Mouse (Mus musculus): Measurements from ENCODE around the gene Capza2. TPM values are rescaled to one million over a fixed set of nuclear protein-coding genes. Genes with fewer than 3 reads are reported as not detected.

The Capza2 gene
- polyA plus RNA-seq (2012; rRNA removed): 5.3 and 8.8 TPM in 2 replicates

GRCm38 (mm10) chr6:17635615-17636284 is at the start of gene Capza2:
Gene Capza2, plus strand, starts transcription at chr6:17636234.
- H3K36me3 ChIP-seq (ENCODE audit: control insufficient read depth, insufficient read depth, low read length): no peaks in the 10 kb centered on the region
- no peaks in the 10 kb centered on the region for H3K27me3 ChIP-seq (ENCODE audit: control insufficient read depth, insufficient read depth, low read length)
- H3K4me1 ChIP-seq (ENCODE audit: control insufficient read depth, insufficient read depth, low read length): peaks cover 3% of the 10 kb centered on the region
- H3K4me3 ChIP-seq (ENCODE audit: control insufficient read depth, low read depth, low read length): peak within 1 kb of the TSS; percentile 88
- no peak within 1 kb of the TSS for H3K27ac ChIP-seq (ENCODE audit: control insufficient read depth, insufficient read depth, low read depth, low read length)
- no peak for TF ChIP-seq POLR2A (IDR thresholded peaks at IDR 0.05; ENCODE audit: control insufficient read depth, low read depth, low read length)
- no peak for TF ChIP-seq CTCF (IDR thresholded peaks at IDR 0.05; ENCODE audit: control insufficient read depth, insufficient read depth, insufficient replicate concordance, low read depth, low read length)

GRCm38 (mm10) chr6:17589049-17589952 is 46.7 kb upstream of the Capza2 start:
- Histone ChIP-seq H3K4me1 (ENCODE audit: control insufficient read depth, insufficient read depth, low read length) (peaks cover 2% of the 10 kb centered on the region), H3K27ac (ENCODE audit: control insufficient read depth, insufficient read depth, low read depth, low read length) (no peak overlapping the region), H3K27me3 (ENCODE audit: control insufficient read depth, insufficient read depth, low read length) (no peaks in the 10 kb centered on the region), H3K36me3 (ENCODE audit: control insufficient read depth, insufficient read depth, low read length) (no peaks in the 10 kb centered on the region), H3K4me3 (ENCODE audit: control insufficient read depth, low read depth, low read length) (no peak overlapping the region)
- TF ChIP-seq CTCF (IDR thresholded peaks at IDR 0.05; ENCODE audit: control insufficient read depth, insufficient read depth, insufficient replicate concordance, low read depth, low read length) (peak; percentile 86; the same call in 1 of the 2 replicates), POLR2A (IDR thresholded peaks at IDR 0.05; ENCODE audit: control insufficient read depth, low read depth, low read length) (no peak)

GRCm38 (mm10) chr6:17589953-17590627 is 45.9 kb upstream of the Capza2 start:
- peaks cover 2% of the 10 kb centered on the region; the same call in 1 of the 2 replicates for H3K4me1 ChIP-seq (ENCODE audit: control insufficient read depth, insufficient read depth, low read length)
- H3K27ac ChIP-seq (ENCODE audit: control insufficient read depth, insufficient read depth, low read depth, low read length): no peak overlapping the region
- H3K27me3 ChIP-seq (ENCODE audit: control insufficient read depth, insufficient read depth, low read length): no peaks in the 10 kb centered on the region
- H3K4me3 ChIP-seq (ENCODE audit: control insufficient read depth, low read depth, low read length): no peak overlapping the region
- no peaks in the 10 kb centered on the region for H3K36me3 ChIP-seq (ENCODE audit: control insufficient read depth, insufficient read depth, low read length)
- no peak for TF ChIP-seq POLR2A (IDR thresholded peaks at IDR 0.05; ENCODE audit: control insufficient read depth, low read depth, low read length)
- no peak for TF ChIP-seq CTCF (IDR thresholded peaks at IDR 0.05; ENCODE audit: control insufficient read depth, insufficient read depth, insufficient replicate concordance, low read depth, low read length)

- H3K4me1 ChIP-seq (ENCODE audit: control insufficient read depth, insufficient read depth, low read length): peaks cover 2% of the 10 kb centered on the region; the same call in 1 of the 2 replicates
These were observed 42.1 kb upstream of the Capza2 start for GRCm38 (mm10) chr6:17593971-17594370.

GRCm38 (mm10) chr6:17595712-17596462 is 40.1 kb upstream of the Capza2 start:
- Histone ChIP-seq H3K27ac (ENCODE audit: control insufficient read depth, insufficient read depth, low read depth, low read length) (no peak overlapping the region), H3K36me3 (ENCODE audit: control insufficient read depth, insufficient read depth, low read length) (no peaks in the 10 kb centered on the region), H3K4me3 (ENCODE audit: control insufficient read depth, low read depth, low read length) (no peak overlapping the region), H3K27me3 (ENCODE audit: control insufficient read depth, insufficient read depth, low read length) (no peaks in the 10 kb centered on the region), H3K4me1 (ENCODE audit: control insufficient read depth, insufficient read depth, low read length) (no peaks in the 10 kb centered on the region)
- TF ChIP-seq CTCF (IDR thresholded peaks at IDR 0.05; ENCODE audit: control insufficient read depth, insufficient read depth, insufficient replicate concordance, low read depth, low read length): no peak
- TF ChIP-seq POLR2A (IDR thresholded peaks at IDR 0.05; ENCODE audit: control insufficient read depth, low read depth, low read length): no peak

More at GRCm38 (mm10) chr6:17593971-17594370, 42.1 kb upstream of the Capza2 start:
- no peak overlapping the region for H3K4me3 ChIP-seq (ENCODE audit: control insufficient read depth, low read depth, low read length)
- no peak overlapping the region for H3K27ac ChIP-seq (ENCODE audit: control insufficient read depth, insufficient read depth, low read depth, low read length)
- H3K36me3 ChIP-seq (ENCODE audit: control insufficient read depth, insufficient read depth, low read length): no peaks in the 10 kb centered on the region
- no peaks in the 10 kb centered on the region for H3K27me3 ChIP-seq (ENCODE audit: control insufficient read depth, insufficient read depth, low read length)
- TF ChIP-seq CTCF (IDR thresholded peaks at IDR 0.05; ENCODE audit: control insufficient read depth, insufficient read depth, insufficient replicate concordance, low read depth, low read length): no peak
- no peak for TF ChIP-seq POLR2A (IDR thresholded peaks at IDR 0.05; ENCODE audit: control insufficient read depth, low read depth, low read length)

- Histone ChIP-seq H3K36me3 (ENCODE audit: control insufficient read depth, insufficient read depth, low read length) (no peaks in the 10 kb centered on the region), H3K4me3 (ENCODE audit: control insufficient read depth, low read depth, low read length) (no peak overlapping the region), H3K27me3 (ENCODE audit: control insufficient read depth, insufficient read depth, low read length) (no peaks in the 10 kb centered on the region), H3K27ac (ENCODE audit: control insufficient read depth, insufficient read depth, low read depth, low read length) (no peak overlapping the region), H3K4me1 (ENCODE audit: control insufficient read depth, insufficient read depth, low read length) (no peaks in the 10 kb centered on the region)
- TF ChIP-seq CTCF (IDR thresholded peaks at IDR 0.05; ENCODE audit: control insufficient read depth, insufficient read depth, insufficient replicate concordance, low read depth, low read length): no peak
- no peak for TF ChIP-seq POLR2A (IDR thresholded peaks at IDR 0.05; ENCODE audit: control insufficient read depth, low read depth, low read length)
These were observed 36.7 kb upstream of the Capza2 start for GRCm38 (mm10) chr6:17599373-17599772.

Data from testis, adult 2 months (tissue).